Mouse (Mus musculus) MEL-GATA-1-ER (cell line): ENCODE measurements at regions not wholly inside any gene's neighbourhood (a gene's known extent, or its start where the extent isn't known, plus 50 kb on each side); places are given as distances from the start of the nearest gene placed in this dataset.

Source experiments
- DNase-seq: peaks from one replicate; pipeline ENCODE4 v3.0.0-alpha.2; 2012; ENCODE audit warnings: low read depth; ENCODE audit errors: extremely low read depth

- no peak for DNase-seq
These were observed 72.4 kb upstream of the Dhrs4 start for GRCm38 (mm10) chr14:55406146-55406545.
